Mouse (Mus musculus): ENCODE measurements around the gene Tpm1.

GRCm38 (mm10) chr9:67028133-67028724 is 21.0 kb downstream of the Tpm1 start:
- TF ChIP-seq POLR2A (IDR thresholded peaks at IDR 0.05; ENCODE audit: insufficient read depth, low read length) = no peak
- TF ChIP-seq CTCF (IDR thresholded peaks at IDR 0.05; ENCODE audit: low read depth, low read length) = no peak
- TF ChIP-seq EP300 (IDR thresholded peaks at IDR 0.05; ENCODE audit: insufficient read depth, low read depth, low read length) = no peak

Data from ES-Bruce4 (cell line).